Mouse (Mus musculus) liver, adult 2 months (tissue): ENCODE measurements around the gene Adamts20. TPM values are rescaled to one million over a fixed set of nuclear protein-coding genes. Genes with fewer than 3 reads are reported as not detected.
"Not testable (repeated sequence)": the region's sequence is repeated elsewhere in the genome, so short reads cannot be mapped to it uniquely, and the experiment has no call there.

Source experiments
- DNase-seq: peaks from one replicate; pipeline ENCODE4 v3.0.0-alpha.2; 2011; ENCODE audit warnings: low read depth, low spot score; ENCODE audit errors: extremely low read depth
- H3K27ac ChIP-seq: fragments of 200-500 bp; replicated peaks from 2 replicates; pipeline ENCODE4 v1.5.1; 2012; ENCODE audit warnings: low read depth, mild to moderate bottlenecking, control low read depth, inconsistent platforms, low read length; ENCODE audit not compliant: insufficient read depth
- H3K27me3 ChIP-seq: fragments of 200-500 bp; 2 replicates; pipeline ENCODE4 v1.6.1; 2012; ENCODE audit warnings: mild to moderate bottlenecking, moderate library complexity, low read length, inconsistent platforms; ENCODE audit not compliant: control insufficient read depth, insufficient read depth
- H3K36me3 ChIP-seq: fragments of 200-500 bp; 2 replicates; pipeline ENCODE4 v1.6.1; 2012; ENCODE audit warnings: low read length, inconsistent platforms; ENCODE audit not compliant: control insufficient read depth, insufficient read depth
- H3K4me1 ChIP-seq: fragments of 200-500 bp; 2 replicates; pipeline ENCODE4 v1.6.1; 2011; ENCODE audit warnings: low read length; ENCODE audit not compliant: control insufficient read depth, insufficient read depth
- H3K4me3 ChIP-seq: fragments of 200-500 bp; 2 replicates; pipeline ENCODE4 v1.5.1; 2011; ENCODE audit warnings: low read depth, mild to moderate bottlenecking, control low read depth, low read length, moderate library complexity; ENCODE audit not compliant: insufficient read depth
- H3K79me2 ChIP-seq: fragments of 200-500 bp; 2 replicates; pipeline ENCODE4 v1.6.1; 2012; ENCODE audit warnings: inconsistent platforms, mild to moderate bottlenecking, low read length, moderate library complexity; ENCODE audit not compliant: control insufficient read depth, insufficient read depth
- H3K9ac ChIP-seq: fragments of 200-500 bp; 2 replicates; pipeline ENCODE4 v1.6.1; 2012; ENCODE audit warnings: low read depth, mild to moderate bottlenecking, control low read depth, inconsistent platforms, low read length
- CTCF ChIP-seq: fragments of 200-500 bp; IDR thresholded peaks from 2 replicates; pipeline ENCODE4 v1.5.1; 2011; ENCODE audit warnings: low read depth, low read length, control low read depth
- POLR2A ChIP-seq: fragments of 200-500 bp; IDR thresholded peaks from 2 replicates; pipeline ENCODE4 v1.6.1; 2011; ENCODE audit warnings: low read length, control low read depth; ENCODE audit not compliant: insufficient read depth; ENCODE audit errors: extremely low read depth
- WGBS: fragments of 180-500 bp; shearing (Covaris S2); methylation state at CpG from one replicate; pipeline ENCODE4 v1.1.7; 2018; 5-methylcytosine and 5-hydroxymethylcytosine counted together
- polyA plus RNA-seq: library from polyadenylated mRNA; depleted of rRNA; stranded (reverse); fragments of >200 nt; gene quantifications from 2 replicates; pipeline ENCODE4 v1.2.3, GENCODE M21; 2012
- total RNA-seq: library from RNA; depleted of rRNA; stranded (reverse); fragments of >200 nt; gene quantifications from 2 replicates; pipeline ENCODE4 v1.2.3, GENCODE M21; 2014

Gene Adamts20
- total and polyA plus RNA-seq, 2 experiments = not detected

- no peak for DNase-seq
- H3K79me2 ChIP-seq = no peaks in the 10 kb centered on the region
- TF ChIP-seq CTCF = no peak
- no peak for TF ChIP-seq POLR2A
- no peaks in the 10 kb centered on the region for H3K36me3 ChIP-seq
- peak overlapping the region; percentile 27; the same call in 1 of the 2 replicates for H3K4me3 ChIP-seq
- WGBS = 2% methylated on average over 34 of the region's 34 CpGs
- H3K4me1 ChIP-seq = no peaks in the 10 kb centered on the region
- no peak overlapping the region for H3K9ac ChIP-seq
- peaks cover 7% of the 10 kb centered on the region for H3K27me3 ChIP-seq
- no peak overlapping the region for H3K27ac ChIP-seq
These were observed 61.7 kb downstream of the Adamts20 start for GRCm38 (mm10) chr15:94403461-94404070.

- H3K79me2 ChIP-seq = no peaks in the 10 kb centered on the region
- 13% methylated on average over 15 of the region's 15 CpGs for WGBS
- no peak overlapping the region for H3K9ac ChIP-seq
- no peak overlapping the region for H3K4me3 ChIP-seq
- no peaks in the 10 kb centered on the region for H3K36me3 ChIP-seq
- no peaks in the 10 kb centered on the region for H3K4me1 ChIP-seq
- no peak overlapping the region for H3K27ac ChIP-seq
- TF ChIP-seq POLR2A (no peak), CTCF (no peak)
- H3K27me3 ChIP-seq = peaks cover 7% of the 10 kb centered on the region
- no peak for DNase-seq
These were observed 62.2 kb downstream of the Adamts20 start for GRCm38 (mm10) chr15:94403018-94403417.

- WGBS = 84% methylated on average over 7 of the region's 7 CpGs
- TF ChIP-seq POLR2A = no peak
- TF ChIP-seq CTCF = no peak
- Histone ChIP-seq H3K4me3 (no peak overlapping the region), H3K36me3 (no peaks in the 10 kb centered on the region), H3K9ac (no peak overlapping the region), H3K27ac (no peak overlapping the region), H3K79me2 (no peaks in the 10 kb centered on the region), H3K4me1 (no peaks in the 10 kb centered on the region), H3K27me3 (no peaks in the 10 kb centered on the region)
- DNase-seq = no peak
These were observed 72.5 kb downstream of the Adamts20 start for GRCm38 (mm10) chr15:94392737-94393136.

- DNase-seq, H3K79me2 ChIP-seq, H3K27me3 ChIP-seq, H3K36me3 ChIP-seq, H3K4me3 ChIP-seq, H3K27ac ChIP-seq, H3K9ac ChIP-seq, H3K4me1 ChIP-seq: not testable (repeated sequence)
- 62% methylated on average over 2 of the region's 2 CpGs for WGBS
These were observed 75.1 kb downstream of the Adamts20 start for GRCm38 (mm10) chr15:94390127-94390526.

GRCm38 (mm10) chr15:94379425-94379824 is 85.8 kb downstream of the Adamts20 start:
- H3K27me3 ChIP-seq = no peaks in the 10 kb centered on the region
- TF ChIP-seq CTCF = peak; percentile 42; the same call in 1 of the 2 replicates
- TF ChIP-seq POLR2A = no peak
- no peak overlapping the region for H3K27ac ChIP-seq
- WGBS = 93% methylated on average over 7 of the region's 9 CpGs
- no peak for DNase-seq
- no peak overlapping the region for H3K4me3 ChIP-seq
- no peaks in the 10 kb centered on the region for H3K79me2 ChIP-seq
- no peak overlapping the region for H3K9ac ChIP-seq
- no peaks in the 10 kb centered on the region for H3K4me1 ChIP-seq
- H3K36me3 ChIP-seq = no peaks in the 10 kb centered on the region

GRCm38 (mm10) chr15:94372548-94372947 is 92.7 kb downstream of the Adamts20 start:
- Histone ChIP-seq H3K36me3 (no peaks in the 10 kb centered on the region), H3K4me1 (no peaks in the 10 kb centered on the region), H3K27ac (no peak overlapping the region), H3K79me2 (no peaks in the 10 kb centered on the region), H3K9ac (no peak overlapping the region), H3K4me3 (no peak overlapping the region), H3K27me3 (no peaks in the 10 kb centered on the region)
- WGBS = 73% methylated on average over 7 of the region's 7 CpGs
- TF ChIP-seq CTCF = no peak
- no peak for TF ChIP-seq POLR2A
- no peak for DNase-seq
